Mouse (Mus musculus) T-cell, adult 2 months (primary cell): ENCODE results near the gene Fez1.

Experiments
- DNase-seq: peaks from one replicate; pipeline ENCODE4 v3.0.0; 2022; ENCODE audit warnings: low spot score

Fez1 gene

DNA sequence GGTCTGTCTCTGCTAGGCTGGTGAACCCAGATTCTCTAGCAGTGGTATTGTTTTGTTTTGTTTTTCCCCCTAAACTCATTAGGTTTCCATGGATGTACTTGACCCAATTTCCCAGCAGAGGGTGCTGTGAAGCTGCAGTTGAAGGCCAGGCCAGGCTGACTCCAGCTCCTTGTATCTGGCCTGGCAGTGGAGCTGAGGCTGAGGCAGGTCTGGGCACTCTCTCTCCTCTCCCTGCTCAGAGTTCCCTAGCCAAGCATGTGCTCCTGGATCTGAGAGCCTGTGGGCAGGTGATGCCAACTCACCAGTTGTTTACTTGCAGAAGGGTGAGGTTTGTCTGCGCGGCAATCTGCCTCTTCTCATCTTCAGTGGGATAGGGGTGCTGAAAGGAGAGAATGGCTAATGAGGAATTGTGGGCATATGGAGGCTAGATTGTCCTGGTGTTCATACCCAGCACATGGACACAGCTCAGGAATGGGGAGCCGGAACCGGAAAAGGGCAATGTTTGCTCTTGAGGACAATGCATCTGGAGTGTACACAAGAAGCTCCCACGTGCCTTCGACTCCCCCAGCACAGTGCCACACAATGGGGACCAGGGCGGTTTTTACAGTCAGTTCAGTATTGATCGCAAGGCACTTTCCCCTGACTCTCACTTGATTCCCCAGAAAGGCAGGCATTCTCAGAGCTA lies 73.5 kb downstream of the Fez1 start:
- no peak for DNase-seq

DNA sequence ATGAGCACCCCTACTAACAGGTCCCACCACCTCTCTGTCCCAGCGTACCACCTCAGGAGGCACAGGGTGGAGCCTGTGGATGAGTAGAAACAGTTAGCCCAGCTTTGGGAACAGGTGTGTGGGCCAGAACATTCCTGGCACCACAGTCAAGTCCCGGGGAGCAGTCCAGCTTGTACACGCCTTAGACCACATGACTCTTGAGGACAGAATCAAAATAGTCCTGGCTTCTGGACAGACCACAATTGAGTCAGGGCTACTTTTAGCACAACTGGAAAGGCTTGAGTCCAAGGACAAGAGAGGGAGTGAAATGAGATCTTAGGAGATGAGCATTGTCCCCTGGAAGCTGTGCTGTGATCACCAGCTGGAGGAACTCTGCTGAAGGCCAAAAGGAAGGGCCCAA lies 76.9 kb downstream of the Fez1 start:
- DNase-seq, result no peak

DNA sequence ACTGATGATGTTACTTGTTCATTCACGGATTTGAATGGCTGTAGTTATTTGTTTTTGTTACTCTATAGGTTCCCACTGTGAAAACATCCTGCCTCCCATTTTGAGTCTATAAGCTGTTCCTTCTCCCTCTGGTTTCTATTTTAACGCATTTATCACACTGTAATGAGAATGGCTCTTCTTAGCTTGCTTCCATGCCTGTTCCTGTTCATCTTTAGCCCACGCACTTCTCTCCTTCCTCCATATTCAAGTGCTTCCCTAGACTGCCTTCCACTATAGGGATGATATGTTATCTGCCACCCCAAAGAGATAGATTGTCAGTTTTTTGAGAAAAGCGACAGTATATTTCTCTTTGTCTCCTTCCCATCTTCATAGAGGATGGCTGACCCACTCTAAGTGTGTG lies 78.8 kb downstream of the Fez1 start:
- no peak for DNase-seq

DNA sequence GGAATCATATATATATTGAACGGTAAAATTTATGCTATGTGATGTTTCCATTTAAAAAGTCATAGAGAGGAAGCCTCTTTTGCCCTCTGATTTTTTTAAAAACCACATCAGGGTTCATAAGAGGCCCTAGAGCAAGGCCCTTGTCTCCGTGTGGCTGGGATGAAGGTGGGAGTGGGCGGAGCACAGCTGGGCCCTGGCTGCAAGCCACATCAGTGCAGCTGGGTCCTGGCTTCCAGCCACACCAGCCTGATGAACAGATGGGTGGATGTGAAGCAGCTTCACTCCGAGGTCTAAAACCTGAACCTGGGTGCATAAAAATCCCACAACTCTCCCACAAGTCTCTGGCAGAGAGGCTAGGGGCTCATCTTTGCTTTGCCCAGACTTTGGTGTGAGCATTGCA lies 83.8 kb downstream of the Fez1 start:
- no peak for DNase-seq

- DNase-seq, result peak; percentile 5
Observed at GRCm38 (mm10) chr9:36916362-36916761, 94.7 kb downstream of the Fez1 start.

DNA sequence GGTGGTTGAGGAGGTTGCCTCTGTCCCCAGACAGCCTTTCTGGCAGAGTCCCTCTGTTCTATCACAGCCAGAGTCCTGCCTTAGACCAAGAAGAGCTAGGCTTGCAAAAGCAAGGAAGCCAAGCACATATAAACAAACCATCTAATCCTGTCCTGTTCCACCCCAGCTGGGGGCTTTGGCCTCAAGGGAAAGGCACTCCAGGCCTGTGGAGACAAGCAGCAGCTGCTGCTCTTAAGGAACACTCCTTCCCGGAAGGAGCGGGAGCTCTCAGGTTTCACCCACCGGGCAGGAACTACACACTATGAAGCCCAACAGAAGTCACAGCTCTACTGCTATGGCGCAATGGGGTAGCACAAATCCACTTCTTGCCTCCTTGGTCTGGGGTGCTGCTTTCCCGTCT lies 95.3 kb downstream of the Fez1 start:
- DNase-seq, result no peak

- DNase-seq, result no peak
Observed at GRCm38 (mm10) chr9:36918582-36918981, 96.9 kb downstream of the Fez1 start.

DNA sequence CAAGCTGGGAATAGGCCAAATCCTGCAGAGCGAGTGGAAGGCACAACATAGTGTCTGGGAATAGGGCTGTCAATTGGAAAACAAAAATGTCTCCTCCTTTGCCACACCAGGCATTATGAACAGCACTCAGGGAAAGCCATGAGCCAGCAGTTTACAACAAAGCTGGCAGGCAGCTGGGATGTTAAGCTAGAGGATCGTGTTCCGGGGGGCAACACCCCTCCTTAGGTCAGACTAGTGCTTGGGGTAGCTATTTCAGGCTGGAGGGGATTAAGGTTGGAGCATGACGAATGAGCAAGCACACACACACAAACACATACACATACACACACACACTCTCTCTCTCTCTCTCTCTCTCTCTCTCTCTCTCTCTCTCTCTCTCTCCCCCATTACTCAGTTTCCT lies 97.8 kb downstream of the Fez1 start:
- no peak for DNase-seq

DNA sequence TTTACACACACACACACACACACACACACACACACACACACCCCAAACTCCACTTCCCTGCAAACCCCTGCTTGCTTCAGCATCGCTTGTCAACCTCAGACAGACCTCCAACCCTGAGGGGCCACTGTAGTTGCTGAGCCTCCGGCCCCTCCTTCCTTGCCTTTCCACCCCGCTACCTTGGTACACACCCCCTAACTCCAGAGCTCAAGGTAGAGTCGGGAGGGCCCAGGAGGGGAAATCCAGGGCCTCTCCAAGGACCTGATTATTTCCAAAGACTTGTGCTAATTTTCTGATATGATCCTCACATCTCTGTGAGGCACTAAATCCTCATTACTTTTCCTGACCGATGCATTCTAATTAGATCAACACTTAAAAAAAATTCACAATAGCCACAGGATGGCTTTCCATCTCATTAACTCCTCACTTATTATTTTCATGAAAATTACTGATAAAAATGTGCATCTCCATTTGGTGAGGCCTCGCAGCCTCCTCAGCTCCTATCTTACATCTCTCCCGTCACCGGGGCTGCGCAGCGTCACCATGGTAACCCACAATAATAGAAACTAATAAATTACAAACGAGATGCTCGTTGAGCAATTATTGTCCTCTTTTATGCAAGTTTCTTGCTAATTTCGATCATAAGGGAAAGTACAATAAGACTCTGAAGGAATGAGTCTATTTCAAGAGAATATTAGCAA lies 100.2 kb downstream of the Fez1 start:
- no peak for DNase-seq

DNA sequence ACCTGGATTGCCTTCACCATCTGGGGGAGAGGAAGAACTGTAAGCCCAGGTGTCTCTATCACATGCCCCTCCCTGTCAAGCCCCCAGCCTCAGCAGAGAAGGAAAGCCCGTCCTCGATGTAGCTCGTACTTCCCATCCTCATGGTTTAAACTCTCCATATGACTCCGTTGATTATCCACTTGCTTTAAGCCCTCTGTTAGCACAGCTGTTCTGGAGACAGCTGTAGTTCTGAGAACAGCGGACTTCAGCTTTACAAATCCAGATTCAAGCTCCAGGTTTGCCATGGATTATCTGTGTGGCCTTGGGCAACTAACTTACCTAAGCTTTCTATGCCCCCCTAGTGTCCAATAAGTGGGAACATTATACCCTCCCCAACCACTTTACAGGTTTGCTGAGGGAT lies 102.1 kb downstream of the Fez1 start:
- DNase-seq, result no peak
